Mouse (Mus musculus) left cerebral cortex, postnatal 4 days (tissue): ENCODE measurements around the gene Ifit1bl2. TPM values are rescaled to one million over a fixed set of nuclear protein-coding genes. Genes with fewer than 3 reads are reported as not detected.

Experiments used
- DNase-seq: peaks from one replicate; pipeline ENCODE4 v3.0.0-alpha.2; 2022
- intact Hi-C: fragments of 180-260 bp; cut with DNase I; formaldehyde crosslinking; loops from one replicate; pipeline ENCODE4 v1.15.1; 2025
- total RNA-seq, 2 experiments: library from RNA; stranded (reverse); gene quantifications; 2 replicates each; pipeline ENCODE4 v1.2.3; 2021

The Ifit1bl2 gene
- total RNA-seq, 2 experiments from 2014 or later: 0.28 to 0.30 TPM

DNA sequence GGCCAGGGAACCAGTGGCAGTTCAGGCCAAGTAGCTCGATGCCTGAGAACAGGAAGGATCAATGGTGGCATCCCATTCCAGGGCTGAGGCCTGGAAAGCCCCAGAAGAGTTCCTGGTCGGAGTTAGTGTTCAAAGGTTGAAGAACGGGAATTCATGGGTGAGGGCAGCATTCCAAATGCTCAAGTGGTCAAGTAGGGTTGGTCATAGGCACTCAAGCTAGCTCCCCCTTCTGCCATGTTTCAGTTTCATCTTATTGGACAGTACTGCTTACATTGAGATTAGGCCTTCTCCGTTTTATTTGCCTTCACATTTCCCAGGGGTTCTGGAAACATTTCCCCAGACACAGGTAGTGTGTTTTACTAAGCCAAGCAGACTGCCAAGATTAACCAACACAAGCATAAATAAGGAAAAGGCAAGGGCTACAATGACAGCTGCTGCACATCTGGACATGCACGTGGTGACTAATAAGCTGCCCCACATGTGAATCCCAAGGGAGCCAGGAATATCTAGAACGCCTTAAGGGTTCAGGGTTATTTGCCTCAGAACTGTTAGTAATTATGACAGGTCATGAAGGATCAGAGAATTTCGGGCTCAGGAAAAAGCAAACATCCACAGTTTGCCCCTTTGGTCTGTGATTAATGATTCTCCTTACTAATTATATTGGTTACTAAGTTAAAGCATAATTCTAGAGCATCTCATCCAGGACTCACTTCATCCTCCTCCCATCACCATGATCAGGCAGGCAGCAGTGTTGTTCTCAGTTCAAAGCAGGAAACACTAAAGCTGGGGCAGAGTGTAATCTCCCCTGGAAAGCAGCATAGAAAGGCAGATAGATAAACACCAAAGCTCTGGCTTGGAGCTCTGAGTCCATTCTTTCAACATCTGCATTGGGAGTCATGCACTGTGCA, 71.3 kb downstream of the Ifit1bl2 start:
- intact Hi-C loops: no loop called here
- DNase-seq: no peak

Other genes with a start within 250 kb of the Ifit1bl2 start
- gene Ch25h, start 165.6 kb downstream of the Ifit1bl2 start, total RNA-seq: 1 to 10 TPM in 1 of 2 experiments, under 1 TPM in 1; 0.92 to 1.0 TPM
- gene Lipa, start 113.3 kb downstream of the Ifit1bl2 start, total RNA-seq: 10 to 100 TPM; 15.1 to 16.0 TPM
- gene Ifit2, start 90.0 kb downstream of the Ifit1bl2 start, total RNA-seq: 1 to 10 TPM; 6.3 to 7.2 TPM
- 1 to 10 TPM in 1 of 2 experiments, under 1 TPM in 1; 0.81 to 1.0 TPM for gene Ifit3, start 57.2 kb downstream of the Ifit1bl2 start, total RNA-seq
- 1 to 10 TPM; 1.1 to 1.2 TPM for gene Ifit1bl1, start 38.8 kb downstream of the Ifit1bl2 start, total RNA-seq
- gene Ifit3b, start 32.8 kb downstream of the Ifit1bl2 start, total RNA-seq: under 1 TPM in 1 of 2 experiments, not detected in 1; 0.34 TPM
- under 1 TPM in 1 of 2 experiments, not detected in 1; 0.14 TPM for gene Ifit1, start 128 bp upstream of the Ifit1bl2 start, total RNA-seq
- gene Slc16a12, start 106.5 kb upstream of the Ifit1bl2 start, total RNA-seq: 1 to 10 TPM; 2.5 to 2.6 TPM
- gene Pank1, start 238.7 kb upstream of the Ifit1bl2 start, total RNA-seq: 10 to 100 TPM; 18.0 to 18.8 TPM